Mouse (Mus musculus) lung, postnatal 0 days (tissue): ENCODE results near the gene Tcf23.

ENCODE experiments used
- CTCF ChIP-seq: IDR thresholded peaks from 2 replicates; pipeline ENCODE4 v1.5.1; 2016; ENCODE audit warnings: antibody characterized with exemption, mild to moderate bottlenecking
- EP300 ChIP-seq: IDR thresholded peaks from 2 replicates; pipeline ENCODE4 v1.6.1; 2016; ENCODE audit warnings: antibody characterized with exemption, mild to moderate bottlenecking, control low read depth

- TF ChIP-seq CTCF (no peak), EP300 (no peak)
These were observed 34.8 kb upstream of the Tcf23 start for GRCm38 (mm10) chr5:30933705-30934104.
